Mouse (Mus musculus): ENCODE measurements around the gene Dennd1a.

DNA sequence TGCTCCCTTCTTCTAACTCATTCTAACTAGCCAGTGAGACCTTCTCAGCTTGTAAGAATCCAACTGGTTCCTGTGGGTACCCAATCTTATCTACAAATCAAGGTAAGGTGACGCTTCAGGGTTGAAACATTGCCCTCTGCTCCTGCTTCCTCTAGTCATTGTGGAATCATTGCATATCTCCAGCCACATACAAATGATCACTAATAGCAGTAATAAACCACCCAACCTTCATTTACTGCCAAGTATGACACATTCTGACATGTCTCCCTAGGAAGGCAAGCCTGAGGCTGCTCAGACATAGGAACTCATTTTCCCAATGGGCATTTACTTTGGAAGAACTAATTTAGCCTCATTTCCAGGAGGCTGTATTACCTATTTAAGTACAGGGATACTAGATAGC lies 18.0 kb upstream of the Dennd1a start:
- TF ChIP-seq CTCF (conservative IDR thresholded peaks at IDR 0.05; ENCODE audit: insufficient read depth, insufficient read length, low read depth, low read length) (no peak), POLR2A (IDR thresholded peaks at IDR 0.05; ENCODE audit: low read depth, low read length) (no peak)
